Mouse (Mus musculus): ENCODE data around the gene Zfp366. TPM values are rescaled to one million over a fixed set of nuclear protein-coding genes. Genes with fewer than 3 reads are reported as not detected.
"Not testable (repeated sequence)": the region's sequence is repeated elsewhere in the genome, so short reads cannot be mapped to it uniquely, and the experiment has no call there.

Zfp366 gene
- polyA plus RNA-seq (2017; shearing (Covaris generic)), result under 1 TPM in 1 of 2 experiments, not detected in 1; 0.09 TPM

DNA sequence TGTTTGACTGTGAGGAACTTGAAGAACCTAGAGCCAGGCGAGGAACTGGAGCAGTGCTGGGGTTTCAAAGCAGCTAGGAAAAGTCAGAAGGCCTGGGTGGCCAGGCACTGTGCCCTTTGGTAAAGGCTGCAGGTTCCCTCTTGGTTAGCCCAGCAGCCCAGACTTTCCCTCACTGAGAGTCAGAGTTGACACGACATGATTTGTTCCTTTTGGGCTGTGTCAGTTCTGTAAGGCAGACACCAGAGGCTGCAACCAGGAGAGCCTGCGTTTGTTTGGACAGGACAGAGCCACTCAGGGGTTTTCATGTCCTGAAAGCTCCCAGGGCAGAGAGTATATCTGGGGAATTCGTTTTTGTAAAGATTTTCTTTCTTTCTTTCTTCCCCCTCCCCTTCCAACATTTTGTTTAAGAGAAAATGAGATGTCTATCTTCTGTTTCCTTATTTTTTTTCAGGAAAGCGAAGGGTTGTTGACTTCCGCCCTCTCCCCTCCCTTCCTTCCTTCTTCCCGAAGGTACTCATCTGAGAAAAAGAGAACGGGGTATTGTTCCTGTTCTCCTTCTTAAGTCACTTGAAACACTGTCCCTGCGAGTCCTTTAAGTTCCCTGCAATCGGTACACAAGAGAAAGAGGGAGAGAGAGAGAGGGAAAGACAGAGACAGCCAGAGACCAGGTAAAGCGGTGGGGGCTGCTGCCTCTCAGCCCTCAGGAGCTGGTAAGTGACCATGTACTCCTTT lies at the start of gene Zfp366:
Zfp366 (plus strand) TSS at position 669 of the 732 bp plus-strand sequence.
- ATAC-seq, result no peak

DNA sequence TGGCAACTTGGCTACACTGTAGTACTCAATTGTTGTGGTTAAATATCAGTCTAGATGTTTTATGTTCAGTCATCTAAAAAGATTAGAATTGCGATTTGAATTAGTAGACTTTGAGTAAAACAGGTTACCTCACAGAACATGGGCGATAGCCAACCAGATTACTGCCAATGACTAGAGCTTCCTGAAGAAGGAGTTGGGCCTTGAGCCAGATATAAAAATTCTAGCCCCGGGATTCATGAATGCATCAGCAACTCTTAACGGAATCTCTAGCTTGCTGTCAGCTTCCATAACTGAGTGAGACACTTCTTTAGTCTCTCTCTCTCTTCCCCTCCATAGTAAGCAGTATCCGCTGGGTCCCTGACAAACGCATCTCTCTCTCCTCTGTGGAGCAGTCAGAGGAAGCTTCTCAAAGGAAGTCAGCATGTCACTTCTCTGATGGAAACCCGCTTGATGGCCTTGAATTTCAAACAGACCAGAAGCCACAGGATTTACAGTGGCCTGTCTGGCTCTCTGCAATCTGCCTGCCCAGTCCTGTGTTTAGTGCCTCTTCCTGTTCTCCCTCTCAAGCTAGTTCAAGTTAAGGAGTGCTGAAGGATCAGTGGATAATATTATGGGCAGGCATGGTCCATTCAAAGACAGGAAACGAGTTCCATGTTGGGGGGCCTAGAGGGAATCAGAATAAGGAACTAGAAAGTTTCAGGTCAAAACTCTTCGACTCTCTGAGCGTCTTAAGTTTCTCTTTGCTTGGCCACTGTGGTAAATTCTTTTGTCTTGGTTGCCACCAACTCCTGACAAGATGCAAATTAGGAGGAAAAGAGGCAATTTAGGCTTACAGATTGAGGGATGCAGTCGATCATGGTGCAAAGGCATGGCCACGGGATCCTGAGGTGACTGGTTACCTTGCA lies 46.0 kb upstream of the Zfp366 start:
- no peak for ATAC-seq

DNA sequence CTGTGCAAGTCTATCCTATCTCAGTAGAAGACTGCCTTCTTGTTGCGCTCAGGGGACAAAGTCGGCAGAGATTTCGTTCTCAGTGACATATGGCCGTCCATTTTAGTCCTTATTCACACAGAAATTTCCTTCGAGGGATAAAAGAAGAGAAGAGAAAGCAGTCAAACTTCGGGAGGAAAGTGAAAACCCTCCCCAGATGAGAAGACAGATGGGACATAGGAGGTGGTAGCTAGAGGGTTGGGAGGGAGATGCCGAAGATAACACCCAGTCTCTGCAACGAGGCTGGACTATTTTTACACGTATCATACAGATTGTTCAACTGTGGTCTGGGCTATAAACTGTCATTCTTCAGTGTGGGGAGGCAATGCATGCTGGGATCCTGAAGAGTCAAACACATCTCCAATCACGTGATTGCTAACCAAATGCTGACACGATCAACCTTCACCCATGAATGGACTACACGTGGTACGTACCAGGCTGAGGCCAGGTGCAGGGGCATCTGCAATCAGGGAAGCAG lies 38.2 kb upstream of the Zfp366 start:
- no peak for ATAC-seq

DNA sequence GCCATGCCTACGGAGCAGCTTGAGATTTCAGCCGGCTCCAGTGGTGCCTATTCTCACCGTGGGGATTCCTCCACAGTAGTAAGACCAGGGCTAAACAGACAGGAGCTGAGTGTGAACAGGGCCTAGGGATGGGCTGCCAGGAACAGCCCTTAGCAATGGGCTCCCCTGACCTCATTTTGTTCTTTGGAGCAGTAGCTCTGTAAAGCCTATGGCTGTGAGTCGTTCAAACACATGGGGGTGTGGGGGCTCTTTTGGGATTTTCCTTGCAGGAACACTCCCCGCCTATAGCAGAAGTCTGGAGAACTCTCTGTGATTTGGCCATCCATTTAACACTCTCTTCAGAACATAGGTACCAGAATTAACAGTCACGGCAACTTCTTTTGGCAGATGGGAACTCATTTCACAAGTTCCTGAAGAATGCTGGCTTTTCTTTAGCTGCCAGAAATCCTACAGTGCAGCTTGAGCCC lies 36.9 kb upstream of the Zfp366 start:
- ATAC-seq, result no peak

DNA sequence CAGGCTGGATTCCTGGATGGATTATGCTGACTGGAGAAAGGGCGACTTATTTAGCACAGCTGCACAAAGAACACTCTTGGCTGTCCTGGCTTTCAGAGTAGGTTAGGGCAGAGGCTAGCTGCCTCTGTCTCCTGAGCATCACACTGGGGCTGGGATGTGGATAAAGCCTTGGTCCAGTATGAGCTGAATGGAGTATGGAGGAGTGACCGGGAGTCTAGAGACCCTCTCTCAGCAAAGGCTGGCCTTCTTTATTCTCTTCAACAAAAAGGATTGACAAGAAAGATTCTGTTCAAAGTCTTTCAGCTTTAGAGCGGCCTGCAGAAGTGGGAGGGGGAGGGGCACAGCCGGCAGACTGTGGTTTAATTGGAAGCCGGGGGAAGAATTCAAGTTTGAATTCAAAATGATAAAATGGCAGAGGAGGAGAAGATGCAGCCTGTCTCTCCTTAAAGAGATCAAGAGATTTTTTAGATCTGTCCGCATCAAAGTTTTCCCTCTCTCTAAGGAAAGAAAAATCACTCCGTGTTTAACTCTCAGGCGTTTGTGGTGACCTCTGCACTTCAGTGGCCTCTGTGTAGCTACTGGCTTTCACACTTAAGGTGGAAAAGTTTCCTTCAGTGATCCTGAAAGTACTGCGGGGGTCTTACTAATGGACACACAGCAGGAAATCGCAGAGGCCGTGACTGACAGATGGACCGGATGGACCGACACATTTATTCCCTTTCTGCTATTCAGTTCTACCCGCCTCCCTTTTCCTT lies 34.9 kb upstream of the Zfp366 start:
- no peak for ATAC-seq

DNA sequence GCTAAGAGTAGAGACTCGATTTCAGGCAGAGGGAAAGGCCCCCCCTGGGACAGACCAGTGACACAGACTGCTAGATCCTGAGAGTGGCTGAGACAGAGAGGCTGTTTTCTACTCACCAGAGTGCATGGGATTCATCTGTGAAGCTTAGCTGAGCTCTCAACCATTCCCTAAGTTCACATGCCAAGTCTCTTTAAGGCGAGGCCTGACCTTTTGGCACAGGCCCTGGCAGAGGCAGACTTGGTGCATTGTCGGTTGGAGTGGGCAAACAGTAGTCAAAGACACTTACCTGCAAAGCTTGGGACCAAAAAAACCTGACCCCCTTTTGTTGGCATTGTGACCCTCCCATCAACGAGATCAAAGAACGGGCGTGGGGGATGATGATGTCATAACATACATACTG lies 34.0 kb upstream of the Zfp366 start:
- no peak for ATAC-seq

DNA sequence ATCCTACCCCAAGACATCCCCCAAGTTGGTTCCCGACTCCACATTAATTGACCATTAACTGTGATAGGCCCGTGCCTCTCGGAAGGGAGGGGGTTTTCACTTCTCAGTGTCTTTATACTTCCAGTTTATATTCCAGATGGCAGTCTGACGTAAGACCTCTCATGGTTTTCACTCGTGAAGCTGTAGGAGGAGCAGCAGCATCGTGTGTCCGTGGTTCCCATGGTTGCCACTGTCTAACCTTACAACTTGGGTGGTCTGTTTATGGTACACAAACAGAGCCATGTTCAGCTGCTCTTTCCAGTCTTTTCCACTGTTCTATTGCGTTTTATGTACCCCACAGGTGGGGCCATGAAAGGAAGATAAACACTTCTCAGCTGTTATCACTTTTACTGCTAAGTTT lies 33.5 kb upstream of the Zfp366 start:
- no peak for ATAC-seq

DNA sequence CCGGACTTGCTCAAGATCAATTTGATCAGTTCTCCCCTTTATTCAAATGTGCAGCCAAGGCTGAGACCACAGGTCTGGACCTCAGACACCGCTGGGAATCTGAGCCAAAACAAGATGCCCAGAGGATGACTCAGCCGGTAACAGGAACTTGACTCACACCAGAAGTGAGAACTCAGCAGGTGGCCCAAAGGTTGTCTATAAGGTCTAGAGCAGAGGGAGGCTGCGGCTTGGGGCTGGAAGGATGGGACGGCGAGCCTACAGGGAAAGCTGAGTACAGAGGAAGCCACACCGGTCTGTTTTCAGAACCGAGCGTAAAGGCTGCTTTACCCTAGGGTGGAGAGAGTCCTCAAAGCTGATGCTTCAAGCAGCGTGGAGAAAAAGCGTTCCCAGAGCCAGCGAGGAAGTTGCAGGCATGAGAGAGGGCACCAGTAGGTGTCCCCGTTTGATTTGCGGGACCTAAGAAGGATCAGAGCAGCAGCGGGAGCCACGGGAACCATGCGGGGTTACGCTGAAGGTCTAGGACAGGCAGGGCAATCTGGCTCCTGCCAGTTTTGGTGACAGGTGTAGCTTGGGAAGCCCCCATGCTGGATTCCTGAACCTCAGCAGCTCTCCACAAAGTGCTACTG lies 32.2 kb upstream of the Zfp366 start:
- no peak for ATAC-seq

DNA sequence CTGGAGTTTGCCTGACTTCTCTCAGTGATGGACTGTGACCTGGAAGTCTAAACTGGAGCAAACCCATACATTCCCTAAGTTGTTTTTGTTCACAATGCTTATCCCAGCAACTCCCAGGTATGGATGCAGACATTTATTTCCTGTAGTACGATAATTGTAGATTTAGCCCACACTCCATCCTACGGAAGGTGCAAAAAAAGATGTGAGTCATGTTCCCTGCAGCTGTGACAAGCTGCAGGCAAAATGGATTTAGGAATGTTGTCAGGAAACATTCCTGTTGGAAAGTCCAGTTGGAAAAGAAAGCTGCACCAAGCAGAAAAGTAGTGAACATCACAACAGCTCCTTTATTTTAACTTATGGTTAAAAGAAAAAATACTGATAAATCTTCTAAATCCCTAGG lies 26.9 kb upstream of the Zfp366 start:
- no peak for ATAC-seq

DNA sequence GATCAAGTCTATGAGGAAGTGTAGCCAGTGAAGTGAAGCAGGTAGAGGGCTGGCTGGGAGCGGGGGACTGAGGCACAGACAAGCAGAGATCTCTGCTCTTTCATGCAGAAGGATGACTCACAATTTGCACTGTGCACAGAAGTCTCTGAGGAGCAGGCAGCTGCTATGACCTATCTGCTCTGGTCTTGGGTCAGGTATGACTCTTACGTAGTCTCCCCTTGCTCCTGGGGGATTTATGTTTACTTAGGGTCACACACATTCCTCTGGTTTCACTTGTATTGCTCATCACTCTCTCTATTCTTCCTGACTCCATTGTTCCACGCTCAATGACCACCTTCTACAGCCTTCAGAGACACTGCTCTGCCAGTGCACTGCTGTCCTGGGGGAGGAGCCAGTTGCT lies 25.9 kb upstream of the Zfp366 start:
- no peak for ATAC-seq

DNA sequence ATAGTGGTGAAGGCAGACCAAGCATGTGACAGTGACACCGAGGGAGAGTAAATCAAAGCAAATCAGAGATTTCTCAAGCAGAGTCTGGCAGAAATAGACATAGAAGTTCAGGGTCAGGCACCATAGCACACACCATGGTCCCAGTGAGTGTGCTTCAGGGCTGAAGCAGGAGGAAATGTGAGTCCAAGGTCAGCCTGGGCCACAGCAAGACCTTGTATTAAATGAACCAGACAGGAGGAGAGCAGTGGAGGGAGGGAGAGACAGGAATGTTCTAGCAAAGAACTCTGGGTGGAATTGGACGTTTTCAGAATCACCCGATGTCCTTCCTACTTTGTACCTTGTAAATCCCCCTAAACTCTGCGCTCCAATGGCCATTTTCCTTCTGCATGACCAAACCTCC lies 21.6 kb upstream of the Zfp366 start:
- no peak for ATAC-seq

DNA sequence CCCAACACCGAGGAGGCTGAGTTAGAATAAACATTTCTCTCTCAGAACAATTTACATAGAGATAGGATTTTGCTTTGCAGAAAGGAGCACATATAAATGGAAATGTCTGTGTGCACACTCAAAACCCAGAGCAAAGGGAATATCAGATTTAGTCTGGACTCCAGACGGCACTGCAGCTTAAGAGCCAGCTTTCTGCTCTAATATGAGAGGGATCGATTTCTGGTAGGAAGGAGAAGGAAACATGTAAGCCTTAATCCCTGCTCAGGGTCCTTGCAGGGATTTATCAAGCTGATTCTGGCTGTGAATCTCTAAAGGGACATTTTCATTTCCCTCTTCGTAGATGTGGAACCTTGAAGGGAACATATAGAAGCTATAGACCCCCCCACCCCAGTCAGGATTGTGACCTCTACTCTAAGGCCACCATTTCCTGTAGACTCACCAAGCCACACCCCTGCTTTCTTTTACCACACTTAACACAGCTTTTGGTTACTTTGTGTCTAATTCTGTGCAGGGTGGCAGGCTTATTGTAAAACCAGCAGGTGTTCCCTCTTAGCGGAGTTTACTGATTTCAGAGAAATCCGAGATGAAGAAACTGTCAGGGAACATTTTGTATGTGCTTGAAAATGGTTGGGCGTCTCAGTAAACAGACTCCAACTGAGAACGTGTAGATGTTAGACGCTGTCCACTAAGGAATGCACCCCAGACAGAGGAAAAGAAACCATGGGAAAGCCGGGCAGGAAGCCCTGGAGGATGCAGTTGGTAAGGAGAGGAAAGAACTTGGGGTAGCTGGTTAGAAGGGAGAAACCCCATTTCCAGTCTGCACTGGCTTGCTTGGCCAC lies 20.9 kb upstream of the Zfp366 start:
- no peak for ATAC-seq

DNA sequence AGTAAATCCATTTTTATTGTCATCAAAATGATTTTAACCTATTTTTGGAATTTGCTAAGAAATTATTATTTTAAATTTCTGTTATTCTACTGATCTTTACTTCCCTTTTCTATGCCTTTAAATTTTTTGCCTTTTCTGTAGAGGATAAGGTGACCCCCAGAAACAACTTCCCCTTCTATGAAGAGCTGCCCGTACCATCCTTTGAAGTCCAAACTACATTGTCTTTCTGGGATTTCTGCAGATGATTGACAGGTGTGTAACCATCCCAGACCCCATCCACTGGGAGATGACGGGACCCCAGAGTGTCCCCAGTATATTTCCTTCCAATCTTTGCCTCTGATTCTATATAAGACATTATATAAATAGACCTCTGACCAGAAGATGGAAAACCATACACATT lies 20.3 kb upstream of the Zfp366 start:
- ATAC-seq, result no peak

DNA sequence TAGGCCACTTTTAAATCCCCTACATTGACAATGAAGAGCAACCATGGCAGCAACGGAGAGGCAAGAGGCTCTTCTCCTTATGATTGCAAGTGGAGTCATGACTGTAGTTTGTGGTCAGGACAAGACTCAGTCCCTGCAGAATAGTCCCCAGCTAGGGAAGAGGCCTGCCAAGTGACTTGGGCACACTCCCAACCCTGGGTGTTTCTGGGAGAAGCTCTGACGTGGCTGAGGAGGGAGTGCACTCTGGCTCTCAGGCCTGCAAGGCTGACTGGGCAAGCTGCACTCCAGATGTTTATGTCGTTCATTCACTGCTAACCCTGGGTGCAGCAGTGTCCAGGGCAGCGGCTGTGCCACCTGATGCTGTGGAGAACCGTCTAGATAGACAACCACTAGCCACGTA lies 15.2 kb upstream of the Zfp366 start:
- no peak for ATAC-seq

DNA sequence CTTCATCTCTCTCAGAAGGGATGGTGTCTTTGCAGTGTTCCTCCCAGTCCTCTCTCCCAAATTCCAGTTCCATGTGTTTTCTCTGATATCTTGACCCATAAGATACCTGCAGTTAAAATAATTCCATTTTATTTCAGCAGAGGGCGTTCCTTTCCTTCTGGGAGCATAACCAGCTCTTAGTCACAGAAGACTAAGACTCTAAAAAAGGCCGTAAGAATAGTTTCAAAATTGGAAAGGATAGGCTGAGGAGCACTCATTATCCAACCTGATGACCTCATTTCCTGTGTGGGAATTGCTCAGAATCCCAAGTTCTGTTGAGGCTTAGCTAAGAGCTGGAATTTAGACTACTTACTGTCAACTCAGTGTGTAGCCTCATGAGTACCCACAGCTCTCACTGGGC lies 14.3 kb upstream of the Zfp366 start:
- no peak for ATAC-seq

DNA sequence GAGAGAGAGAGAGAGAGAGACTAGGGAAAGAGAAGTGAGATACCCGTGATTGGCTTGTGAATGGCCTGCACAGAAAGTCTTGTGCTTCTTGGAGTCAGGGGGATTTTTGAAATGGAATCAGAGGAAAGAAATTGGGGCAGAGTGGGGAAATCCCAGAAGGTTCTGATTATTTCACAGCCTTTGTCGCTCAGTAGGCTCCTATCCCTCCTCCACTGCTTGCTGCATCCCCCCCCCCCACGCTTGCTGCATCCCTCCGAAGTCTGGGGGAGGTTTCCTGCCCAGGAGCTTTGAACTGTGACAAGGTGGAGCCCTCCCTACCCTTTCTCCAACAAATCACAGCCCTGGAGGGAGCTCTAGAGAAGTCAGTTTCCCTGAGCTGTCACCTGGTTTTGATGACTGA lies 10.8 kb upstream of the Zfp366 start:
- ATAC-seq, result no peak

DNA sequence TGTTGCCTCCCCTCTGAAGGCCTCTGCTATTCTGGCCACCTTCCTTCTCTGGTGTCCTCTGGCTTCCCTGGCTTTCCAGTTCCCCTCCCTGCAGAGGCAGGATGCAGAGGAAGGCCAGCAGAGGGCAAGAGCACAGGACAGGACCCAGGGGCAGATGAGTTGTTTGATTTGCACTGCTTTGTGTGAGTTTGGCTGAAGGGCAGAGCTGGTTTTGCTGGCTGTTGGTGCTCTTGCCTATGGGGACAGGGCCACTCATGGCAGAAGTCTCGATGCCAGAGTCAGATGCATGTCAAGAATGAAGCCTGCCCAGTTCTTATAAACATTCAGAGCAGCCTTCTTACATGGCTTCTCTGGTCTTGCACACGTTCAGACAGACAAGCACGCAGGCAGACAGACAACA lies 1.8 kb upstream of the Zfp366 start:
- not testable (repeated sequence) for ATAC-seq

DNA sequence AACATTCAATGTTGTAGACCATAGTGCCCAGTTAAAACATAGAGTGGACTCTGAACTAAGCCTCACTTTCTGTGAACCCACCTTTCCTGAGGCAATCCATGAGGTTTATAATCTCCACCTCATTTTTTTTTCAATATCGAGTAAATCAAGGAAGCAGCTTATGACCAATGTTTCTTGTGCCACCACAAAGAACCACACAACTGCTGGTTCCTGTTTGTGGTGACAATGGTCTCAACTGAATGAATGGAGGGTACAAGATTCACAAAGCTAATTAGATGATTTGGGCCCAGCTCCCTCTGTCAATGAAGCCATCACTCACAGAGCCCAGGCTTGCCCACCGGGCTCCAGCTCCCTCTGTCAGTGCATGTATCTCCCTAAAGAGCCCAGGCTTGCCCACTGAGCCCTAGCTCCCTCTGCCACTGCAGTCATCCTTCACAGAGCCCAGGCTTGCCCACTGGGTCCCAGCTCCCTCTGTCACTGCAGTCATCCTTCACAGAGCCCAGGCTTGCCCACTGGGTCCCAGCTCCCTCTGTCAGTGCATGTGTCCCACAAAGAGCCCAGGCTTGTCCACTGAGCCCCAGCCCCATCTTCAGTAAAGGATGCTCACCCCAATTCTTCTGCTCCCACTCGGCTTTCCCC lies 1.2 kb upstream of the Zfp366 start:
- no peak for ATAC-seq

DNA sequence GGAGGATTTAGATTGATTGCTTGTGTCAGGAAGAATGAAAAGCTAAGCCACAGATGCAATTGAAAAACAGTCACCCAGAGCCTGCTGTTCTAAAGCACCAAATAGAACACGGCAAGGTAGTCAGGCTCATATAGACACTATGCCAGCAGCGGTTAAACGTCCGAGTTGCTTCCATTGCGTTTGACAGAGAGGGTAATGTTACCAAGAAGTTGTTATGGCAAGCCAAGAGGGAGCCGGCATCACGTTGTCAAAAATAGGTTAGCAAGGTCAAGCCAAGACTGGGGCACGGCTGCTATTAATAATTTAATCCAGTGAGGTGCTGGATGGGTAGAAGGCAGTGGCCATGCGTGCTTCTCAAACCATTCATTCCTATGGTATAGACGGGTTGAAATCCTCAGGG lies 950 bp downstream of the Zfp366 start:
- no peak for ATAC-seq

DNA sequence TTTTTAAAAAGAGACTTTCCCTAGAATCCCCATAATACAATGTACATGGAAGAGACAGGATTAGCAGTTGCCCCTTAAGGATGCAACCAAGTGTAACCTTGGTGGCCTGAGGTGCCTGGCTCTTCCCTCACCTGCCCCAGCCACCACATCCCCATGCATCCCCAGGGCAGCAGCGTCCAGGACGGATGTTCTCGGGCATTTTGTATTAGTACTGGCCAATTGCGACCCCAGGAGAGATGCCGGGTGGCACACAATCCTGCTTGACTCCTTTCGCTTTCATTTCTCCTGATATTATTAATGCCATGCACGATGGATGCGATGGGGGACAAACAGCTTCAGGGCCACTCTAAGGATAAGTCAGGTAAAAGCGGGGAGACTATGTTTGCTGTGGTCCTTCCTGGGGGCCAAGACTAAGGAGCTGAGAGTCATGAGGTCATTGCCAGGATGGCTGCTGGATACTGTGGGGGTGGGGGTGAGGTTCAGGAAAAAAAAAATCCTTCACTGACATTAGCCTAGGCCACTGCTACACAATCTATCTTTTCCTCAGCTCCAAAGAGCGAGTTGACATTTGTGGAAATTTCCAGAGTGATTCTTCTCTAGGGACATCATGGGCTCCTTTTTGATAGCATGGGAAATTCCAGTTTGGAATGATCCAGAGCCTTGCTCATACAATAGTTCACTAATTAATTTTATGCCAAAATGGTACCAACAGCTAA lies 1.7 kb downstream of the Zfp366 start:
- no peak for ATAC-seq

All from CD4-positive, CD25-positive, alpha-beta regulatory T cell, adult 4 months (primary cell).